Mouse (Mus musculus) liver, embryonic 14.5 days (tissue): ENCODE data around the gene Tbc1d4.

Source experiments
- CTCF ChIP-seq: IDR thresholded peaks from 2 replicates; pipeline ENCODE4 v1.5.1; 2016; ENCODE audit warnings: antibody characterized with exemption, low read depth, control low read depth
- EP300 ChIP-seq: IDR thresholded peaks from 2 replicates; pipeline ENCODE4 v1.6.1; 2016; ENCODE audit warnings: antibody characterized with exemption, low read depth

DNA sequence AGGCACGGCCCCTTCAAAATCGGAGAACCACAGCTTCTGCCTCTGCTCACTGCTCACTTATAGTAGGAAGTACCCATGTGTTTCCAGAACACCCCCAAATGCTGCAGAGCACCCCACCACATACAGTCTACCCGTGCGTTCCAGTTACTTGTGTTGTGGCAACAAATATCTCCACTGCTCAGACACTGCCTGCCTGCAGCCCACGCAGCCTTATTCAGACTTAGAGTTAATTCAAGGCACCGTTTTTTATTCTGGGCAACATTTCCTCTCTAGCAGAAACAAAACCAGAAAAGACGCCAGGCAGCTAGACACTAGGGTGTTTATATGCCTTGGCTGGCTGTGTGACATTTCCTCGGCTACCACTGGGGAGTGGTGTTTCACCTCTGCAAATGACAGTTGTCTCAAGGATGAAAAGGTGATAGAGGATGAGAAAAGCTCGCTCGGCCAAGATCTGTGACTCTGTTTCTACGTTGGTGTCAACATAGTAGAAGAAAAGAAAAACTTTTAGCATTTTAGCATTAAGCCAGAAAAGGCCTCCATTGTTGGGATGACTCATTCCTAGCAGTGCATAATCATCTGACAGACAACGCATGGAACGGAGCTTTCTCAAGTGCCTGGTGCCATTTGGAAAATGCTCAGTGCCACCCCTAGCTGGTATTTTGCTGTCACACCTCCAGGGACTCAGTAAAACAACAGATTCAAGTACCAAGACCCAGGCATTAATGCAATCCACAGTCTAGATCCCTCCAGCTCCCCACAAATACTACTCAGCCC is 98.3 kb downstream of the Tbc1d4 start:
- no peak for TF ChIP-seq CTCF
- TF ChIP-seq EP300: no peak
